Mouse (Mus musculus): ENCODE results near the gene Tax1bp1.
"Not testable (repeated sequence)": the region's sequence is repeated elsewhere in the genome, so short reads cannot be mapped to it uniquely, and the experiment has no call there.

Gene Tax1bp1

GRCm38 (mm10) chr6:52713104-52713896, at the start of gene Tax1bp1:
Gene Tax1bp1 (plus strand): TSS chr6:52713729.
- DNase-seq = peak; percentile 95

- no peak for DNase-seq
Observed at GRCm38 (mm10) chr6:52667641-52668040, 45.9 kb upstream of the Tax1bp1 start.

- not testable (repeated sequence) for DNase-seq
Observed at GRCm38 (mm10) chr6:52669878-52670277, 43.7 kb upstream of the Tax1bp1 start.

GRCm38 (mm10) chr6:52671791-52672190, 41.7 kb upstream of the Tax1bp1 start:
- no peak for DNase-seq

GRCm38 (mm10) chr6:52672539-52672938, 41.0 kb upstream of the Tax1bp1 start:
- no peak for DNase-seq

GRCm38 (mm10) chr6:52673706-52674105, 39.8 kb upstream of the Tax1bp1 start:
- no peak for DNase-seq

GRCm38 (mm10) chr6:52674541-52674940, 39.0 kb upstream of the Tax1bp1 start:
- DNase-seq = no peak

GRCm38 (mm10) chr6:52675222-52675921, 38.2 kb upstream of the Tax1bp1 start:
- DNase-seq = no peak

GRCm38 (mm10) chr6:52677534-52677933, 36.0 kb upstream of the Tax1bp1 start:
- not testable (repeated sequence) for DNase-seq

GRCm38 (mm10) chr6:52679565-52679964, 34.0 kb upstream of the Tax1bp1 start:
- no peak for DNase-seq

GRCm38 (mm10) chr6:52680458-52681032, 33.0 kb upstream of the Tax1bp1 start:
- no peak for DNase-seq

- no peak for DNase-seq
Observed at GRCm38 (mm10) chr6:52681847-52682485, 31.6 kb upstream of the Tax1bp1 start.

- no peak for DNase-seq
Observed at GRCm38 (mm10) chr6:52682607-52683006, 30.9 kb upstream of the Tax1bp1 start.

GRCm38 (mm10) chr6:52686901-52687500, 26.5 kb upstream of the Tax1bp1 start:
- DNase-seq = no peak

- no peak for DNase-seq
Observed at GRCm38 (mm10) chr6:52690365-52690764, 23.2 kb upstream of the Tax1bp1 start.

- DNase-seq = no peak
Observed at GRCm38 (mm10) chr6:52691800-52692199, 21.7 kb upstream of the Tax1bp1 start.

- no peak for DNase-seq
Observed at GRCm38 (mm10) chr6:52692451-52693063, 21.0 kb upstream of the Tax1bp1 start.

GRCm38 (mm10) chr6:52697964-52698535, 15.5 kb upstream of the Tax1bp1 start:
- DNase-seq = no peak

- no peak for DNase-seq
Observed at GRCm38 (mm10) chr6:52699050-52699449, 14.5 kb upstream of the Tax1bp1 start.

- DNase-seq = no peak
Observed at GRCm38 (mm10) chr6:52699899-52700298, 13.6 kb upstream of the Tax1bp1 start.

GRCm38 (mm10) chr6:52703263-52703662, 10.3 kb upstream of the Tax1bp1 start:
- no peak for DNase-seq

GRCm38 (mm10) chr6:52705280-52705679, 8.2 kb upstream of the Tax1bp1 start:
- no peak for DNase-seq
